Mouse (Mus musculus): Measurements from ENCODE around the gene Sult3a1. TPM values are rescaled to one million over a fixed set of nuclear protein-coding genes. Genes with fewer than 3 reads are reported as not detected.
"Not testable (repeated sequence)": the region's sequence is repeated elsewhere in the genome, so short reads cannot be mapped to it uniquely, and the experiment has no call there.

Gene Sult3a1
- total RNA-seq (2021): 1 to 10 TPM in 1 of 2 experiments, not detected in 1; 6.3 TPM
- polyA plus RNA-seq (2012; rRNA removed): not detected in 2 replicates
- long read RNA-seq: 0 reads

DNA sequence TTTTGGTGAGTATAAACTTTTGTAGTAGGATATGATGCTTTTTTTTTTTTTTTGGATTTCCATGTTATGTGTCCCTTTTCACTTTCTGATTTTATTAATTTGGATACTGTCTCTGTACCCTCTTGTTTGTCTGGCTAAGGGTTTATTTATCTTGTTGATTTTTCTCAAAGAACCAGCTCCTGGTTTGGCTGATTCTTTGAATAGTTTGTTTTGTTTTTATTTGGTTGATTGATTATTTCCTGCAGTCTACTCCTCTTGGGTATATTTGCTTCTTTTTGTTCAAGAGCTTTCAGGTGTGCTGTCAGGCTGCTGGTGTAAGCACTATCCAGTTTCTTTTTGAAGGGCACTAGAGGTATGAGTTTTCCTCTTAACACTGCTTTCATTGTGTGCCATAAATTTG is at the start of gene Sult3a1:
Sult3a1 (plus strand) TSS at position 301 of the 400 bp plus-strand sequence.
- DNase-seq: no peak

DNA sequence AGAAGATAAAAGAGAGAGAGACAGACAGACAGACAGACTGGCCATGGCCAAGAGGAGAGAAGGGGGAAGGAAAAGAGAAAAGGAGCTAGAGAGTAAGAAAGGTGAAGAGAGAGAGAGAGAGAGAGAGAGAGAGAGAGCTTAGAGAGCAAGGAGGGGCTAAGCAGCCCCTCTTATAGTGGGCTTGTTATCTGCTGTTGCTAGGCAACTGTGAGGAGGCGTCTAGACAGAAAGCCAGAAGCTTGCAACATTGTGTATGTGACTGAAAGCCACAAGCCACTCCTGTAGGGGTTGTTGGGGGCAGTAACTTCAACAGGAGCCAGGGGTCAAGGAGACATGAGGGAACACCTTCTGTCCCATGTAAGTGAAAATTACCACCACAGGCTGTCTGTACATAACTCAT is 45.7 kb upstream of the Sult3a1 start:
- DNase-seq: no peak

DNA sequence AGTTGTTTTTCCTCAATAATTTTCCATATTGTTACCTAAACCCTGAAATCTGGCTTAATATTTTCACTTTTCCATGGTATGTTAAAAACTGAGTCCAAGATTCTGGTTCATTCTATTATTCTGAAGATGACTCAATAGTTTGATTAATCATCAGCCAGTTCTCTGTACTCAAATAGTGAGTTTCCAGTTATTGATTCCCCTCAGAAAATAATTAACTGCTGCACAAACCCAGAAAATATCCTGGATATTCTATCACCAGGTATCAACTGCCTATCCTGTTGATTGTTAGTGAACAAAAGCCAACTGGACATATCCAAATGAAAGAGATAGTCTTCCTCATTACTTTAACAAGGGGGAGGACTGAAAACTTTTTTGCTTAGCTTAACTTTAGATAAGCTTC is 43.3 kb upstream of the Sult3a1 start:
- DNase-seq: no peak

DNA sequence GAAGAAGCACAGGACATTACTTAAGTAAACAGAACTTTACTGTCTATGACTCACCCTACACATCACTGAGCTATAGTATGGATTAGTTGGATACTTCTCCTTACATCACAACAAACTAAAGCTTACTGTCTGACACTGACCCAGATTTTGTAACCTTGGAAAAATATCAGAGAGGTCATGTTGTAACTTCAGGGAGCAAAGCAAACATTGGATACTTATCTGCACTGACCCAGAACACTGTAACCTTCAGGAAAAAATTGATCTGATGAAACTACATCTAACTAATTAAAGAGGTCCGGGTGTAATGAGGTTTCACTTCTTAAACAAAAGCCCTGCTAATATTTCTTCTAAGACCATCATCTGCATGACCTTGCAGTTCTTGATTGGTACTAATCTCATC is 40.6 kb upstream of the Sult3a1 start:
- no peak for DNase-seq

DNA sequence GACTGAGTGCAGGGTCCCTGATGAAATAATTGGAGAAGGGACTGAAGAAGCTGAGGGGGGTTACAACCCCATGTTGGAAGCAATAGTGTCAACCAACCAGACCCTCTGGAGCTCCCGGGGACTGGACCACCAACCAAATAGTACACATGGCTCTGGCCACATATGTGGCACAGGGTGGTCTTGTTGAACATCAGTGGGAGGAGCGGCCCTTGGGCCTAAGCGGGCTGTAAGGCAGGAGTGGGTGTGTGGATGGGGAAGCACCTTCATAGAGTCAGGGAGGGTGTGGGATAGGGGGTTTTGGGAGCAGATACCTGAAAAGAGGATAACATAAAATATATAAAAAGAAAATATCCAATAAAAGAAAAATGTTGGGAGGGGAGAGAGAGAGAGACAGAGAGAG is 36.6 kb upstream of the Sult3a1 start:
- no peak for DNase-seq

DNA sequence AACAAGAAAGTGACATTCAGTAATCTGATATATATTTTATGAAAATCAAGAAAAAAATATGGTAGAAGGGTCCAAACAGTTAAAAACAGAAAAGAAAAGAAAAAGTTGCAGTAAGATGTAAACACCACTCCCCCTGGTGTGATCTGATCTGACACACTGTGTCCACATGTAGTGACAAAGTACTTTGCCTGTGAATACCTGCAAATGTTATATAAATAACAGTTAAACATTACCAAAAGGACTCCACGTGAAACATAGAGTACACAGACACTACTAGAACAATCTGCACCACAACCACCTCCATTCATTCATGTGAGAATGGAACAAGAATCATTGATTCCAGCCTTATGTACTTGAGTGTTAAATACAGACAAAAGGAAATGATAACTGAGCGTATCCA is 8.5 kb downstream of the Sult3a1 start:
- no peak for DNase-seq

DNA sequence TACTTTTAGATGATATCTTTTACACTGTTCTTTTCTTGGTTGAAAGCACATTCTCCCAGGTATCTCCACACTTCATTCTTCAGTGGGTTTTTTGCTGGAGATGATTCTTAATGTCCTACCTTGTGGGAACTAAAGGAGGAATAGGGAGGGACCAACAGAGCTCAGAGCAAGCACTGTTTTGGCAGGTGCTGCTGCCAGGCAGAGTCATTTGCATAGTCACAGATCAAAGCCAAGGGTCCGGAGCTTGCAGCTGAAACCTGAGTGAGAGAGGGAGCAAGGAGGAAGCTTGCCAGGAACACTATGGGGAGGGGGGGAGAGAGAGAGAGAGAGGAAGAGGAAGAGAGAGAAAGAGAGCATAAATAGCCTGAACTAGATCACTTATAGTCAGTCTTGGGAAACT is 12.9 kb downstream of the Sult3a1 start:
- no peak for DNase-seq

DNA sequence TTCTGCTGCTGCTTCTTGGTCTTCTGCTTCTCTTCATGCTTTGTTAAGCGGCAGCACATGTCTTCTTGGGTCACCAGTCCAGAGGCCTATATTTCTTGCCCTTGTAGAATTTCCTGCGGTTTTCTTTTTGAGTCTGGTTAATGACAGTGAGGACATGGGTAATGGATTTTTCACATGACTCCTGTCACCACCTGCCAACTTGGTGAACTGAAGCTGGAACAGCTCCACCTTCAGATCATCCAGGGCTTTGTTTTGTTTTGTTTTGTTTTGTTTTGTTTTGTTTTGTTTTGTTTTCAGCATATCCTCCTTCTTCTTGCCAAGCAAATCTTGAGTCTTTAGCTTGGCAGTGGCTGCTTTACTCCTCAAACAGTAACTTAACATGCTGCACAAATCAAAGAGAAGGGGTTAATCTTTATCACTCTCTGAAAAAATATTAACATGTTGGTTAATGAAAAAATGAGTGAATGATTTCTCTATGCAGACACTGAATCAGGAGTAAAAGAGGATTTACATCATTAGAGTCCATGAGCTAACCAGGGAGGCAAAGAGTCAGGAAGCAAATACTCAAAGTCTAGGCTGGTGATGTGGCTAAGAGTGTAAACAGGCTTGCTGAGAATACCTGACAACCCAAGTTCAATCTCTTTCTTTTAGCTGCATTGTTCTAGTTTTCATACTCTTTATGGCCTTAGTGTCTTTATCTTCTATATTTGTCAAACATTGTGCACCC is 15.3 kb downstream of the Sult3a1 start:
- DNase-seq: no peak

DNA sequence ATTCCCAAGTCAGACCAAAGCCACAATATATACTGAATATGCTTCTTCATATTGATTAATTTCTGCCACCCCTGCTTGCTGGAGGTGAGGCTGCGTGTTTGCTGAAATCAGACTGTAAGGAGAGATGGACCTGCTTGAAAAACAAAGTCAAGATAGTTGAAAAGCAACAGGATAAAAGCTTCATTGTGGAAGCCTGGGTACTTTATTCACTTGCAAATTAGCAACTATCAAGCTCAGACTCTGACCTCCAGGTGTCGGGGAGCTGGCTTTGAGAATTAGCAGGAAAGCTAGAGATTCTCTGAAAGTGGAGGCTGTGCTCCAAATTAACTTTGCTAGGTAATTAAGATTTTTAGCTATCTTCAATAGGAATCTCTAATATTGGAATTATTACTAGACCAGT is 24.9 kb downstream of the Sult3a1 start:
- DNase-seq: not testable (repeated sequence)

DNA sequence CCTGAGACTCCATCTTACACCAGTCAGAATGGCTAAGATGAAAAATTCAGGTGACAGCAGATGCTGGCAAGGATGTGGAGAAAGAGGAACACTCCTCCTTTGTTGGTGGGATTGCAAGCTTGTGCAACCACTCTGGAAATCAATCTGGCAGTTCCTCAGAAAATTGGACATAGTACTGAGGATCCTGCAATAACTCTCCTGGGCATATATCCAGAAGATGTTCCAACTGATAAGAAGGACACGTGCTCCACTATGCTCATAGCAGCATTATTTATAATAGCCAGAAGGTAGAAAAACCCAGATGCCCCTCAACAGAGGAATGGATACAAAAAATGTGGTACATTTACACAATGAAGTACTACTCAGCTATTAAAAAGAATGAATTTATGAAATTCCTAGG is 44.0 kb downstream of the Sult3a1 start:
- DNase-seq: not testable (repeated sequence)

DNA sequence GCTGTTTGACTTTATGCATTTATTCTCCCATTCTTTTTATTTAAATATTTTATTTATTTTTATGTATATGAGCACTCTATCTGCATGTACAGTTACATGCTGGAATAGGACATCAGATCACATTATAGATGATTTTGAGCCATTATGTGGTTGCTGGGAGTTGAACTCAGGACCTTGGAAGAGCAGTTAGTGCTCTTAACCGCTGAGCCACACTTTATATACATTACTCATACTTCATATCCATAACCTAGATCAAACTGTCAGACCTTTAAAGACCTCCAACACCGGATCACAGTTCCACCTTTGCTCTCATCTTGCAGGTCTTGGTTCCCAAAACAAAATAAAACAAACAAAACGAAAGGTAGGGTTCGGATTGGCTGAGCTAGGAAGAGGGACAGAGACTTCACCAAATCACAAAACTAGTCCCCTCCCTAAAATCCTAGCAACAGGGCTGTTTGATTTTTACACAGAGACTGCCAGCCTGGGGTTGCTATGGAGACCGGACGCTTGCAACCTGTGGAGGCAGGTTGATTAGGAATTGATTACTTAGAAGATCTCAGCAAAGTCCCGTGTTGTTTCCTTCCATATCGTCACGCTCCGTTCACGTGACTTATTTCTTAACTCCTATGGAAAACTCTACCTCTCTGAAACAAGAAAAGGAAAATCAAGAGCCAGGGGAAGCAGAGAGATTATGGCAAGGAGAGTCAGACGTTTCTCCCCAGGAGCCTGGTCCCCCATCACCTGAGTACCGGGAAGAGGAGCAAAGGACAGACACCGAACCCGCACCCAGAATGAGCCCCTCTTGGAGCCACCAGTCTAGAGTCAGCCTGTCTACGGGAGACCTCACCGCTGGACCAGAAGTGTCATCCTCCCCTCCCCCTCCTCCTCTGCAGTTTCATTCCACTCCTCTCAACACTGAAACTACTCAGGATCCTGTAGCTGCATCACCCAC is 47.3 kb downstream of the Sult3a1 start, which contains the start of gene Rsph4a:
Rsph4a (plus strand) TSS at position 582 of the 952 bp plus-strand sequence.
- DNase-seq: peak; percentile 68

DNA sequence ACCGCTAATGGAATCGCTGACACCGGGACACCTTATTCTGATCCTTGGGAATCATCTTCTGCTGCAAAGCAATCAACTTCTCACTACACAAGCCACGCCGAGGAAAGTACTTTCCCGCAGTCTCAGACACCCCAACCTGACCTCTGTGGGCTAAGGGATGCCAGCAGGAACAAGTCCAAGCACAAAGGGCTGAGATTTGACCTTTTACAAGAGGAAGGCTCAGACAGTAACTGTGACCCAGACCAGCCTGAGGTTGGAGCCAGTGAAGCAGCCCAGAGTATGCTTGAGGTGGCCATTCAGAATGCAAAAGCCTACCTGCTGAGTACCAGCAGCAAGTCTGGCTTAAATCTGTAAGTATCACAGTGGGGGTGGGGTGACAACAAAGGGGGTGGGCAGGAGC is 48.0 kb downstream of the Sult3a1 start:
- no peak for DNase-seq

Other genes with a start within 250 kb of the Sult3a1 start
- under 1 TPM in 1 of 2 experiments, not detected in 1; 0.14 TPM for gene Clvs2, start 233.0 kb upstream of the Sult3a1 start, total RNA-seq (2021)
- gene Clvs2, start 233.0 kb upstream of the Sult3a1 start, polyA plus RNA-seq (2012; rRNA removed): 0.06 TPM in 1 of 2 replicates, not detected in the other
- gene Sult3a2, start 71.0 kb upstream of the Sult3a1 start, total RNA-seq (2021): 1 to 10 TPM in 1 of 2 experiments, not detected in 1; 2.5 TPM
- not detected in 2 replicates for gene Sult3a2, start 71.0 kb upstream of the Sult3a1 start, polyA plus RNA-seq (2012; rRNA removed)
- under 1 TPM; 0.83 to 0.92 TPM for gene Rsph4a, start 47.4 kb downstream of the Sult3a1 start, total RNA-seq (2021)
- gene Rsph4a, start 47.4 kb downstream of the Sult3a1 start, polyA plus RNA-seq (2012; rRNA removed): 0.04 and 0.08 TPM in 2 replicates
- gene Zup1, start 93.5 kb downstream of the Sult3a1 start, total RNA-seq (2021): 10 to 100 TPM; 16.4 to 18.3 TPM
- gene Zup1, start 93.5 kb downstream of the Sult3a1 start, polyA plus RNA-seq (2012; rRNA removed): 1.6 and 2.2 TPM in 2 replicates
- 100 to 1,000 TPM in 1 of 2 experiments, 10 to 100 TPM in 1; 82.1 to 114 TPM for gene Rwdd1, start 161.9 kb downstream of the Sult3a1 start, total RNA-seq (2021)
- gene Rwdd1, start 161.9 kb downstream of the Sult3a1 start, polyA plus RNA-seq (2012; rRNA removed): 87.5 and 95.8 TPM in 2 replicates
- gene Trappc3l, start 179.9 kb downstream of the Sult3a1 start, total RNA-seq (2021): not detected
- not detected in 2 replicates for gene Trappc3l, start 179.9 kb downstream of the Sult3a1 start, polyA plus RNA-seq (2012; rRNA removed)
- gene Calhm4, start 186.6 kb downstream of the Sult3a1 start, total RNA-seq (2021): not detected
- gene Calhm4, start 186.6 kb downstream of the Sult3a1 start, polyA plus RNA-seq (2012; rRNA removed): not detected in 2 replicates
- under 1 TPM; 0.17 to 0.55 TPM for gene Calhm5, start 238.8 kb downstream of the Sult3a1 start, total RNA-seq (2021)
- gene Calhm5, start 238.8 kb downstream of the Sult3a1 start, polyA plus RNA-seq (2012; rRNA removed): 0.03 TPM in 2 replicates

All from adrenal gland, adult 2 months (tissue).